Mouse (Mus musculus) adrenal gland, postnatal 4 days (tissue): ENCODE results near the gene Mpdu1. TPM values are rescaled to one million over a fixed set of nuclear protein-coding genes. Genes with fewer than 3 reads are reported as not detected.
A peak's percentile ranks its signal among the peaks of the same experiment; 100 is the strongest.

Experiments
- DNase-seq, 2 experiments: peaks; one replicate each; pipeline ENCODE4 v3.0.0; 2021 to 2022; ENCODE audit warnings: low spot score in 2 of 2, mixed read lengths in 2 of 2
- total RNA-seq, 2 experiments: library from RNA; stranded (reverse); gene quantifications; 2 replicates each; pipeline ENCODE4 v1.2.3; 2021

Gene Mpdu1
- total RNA-seq, 2 experiments from 2014 or later = 107 to 119 TPM

DNA sequence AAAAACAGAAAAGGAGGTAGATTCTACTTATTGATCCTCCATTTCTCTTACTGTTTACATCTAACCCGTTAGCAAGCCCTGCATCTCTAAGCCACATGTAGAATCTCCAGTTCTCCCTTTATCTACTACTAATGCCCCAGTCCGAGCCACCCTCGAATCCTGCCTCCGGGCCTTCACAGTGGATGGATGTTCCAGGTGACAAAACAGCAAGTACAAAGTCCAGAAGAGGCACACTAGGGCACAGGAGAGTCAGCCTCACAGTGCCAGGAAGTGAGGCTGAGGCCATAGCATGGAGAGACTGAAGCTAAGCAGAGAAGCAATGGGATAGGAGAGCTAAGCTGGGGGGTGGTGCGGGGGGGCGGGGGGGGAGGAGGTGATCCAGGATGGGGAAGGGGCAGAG, 30.4 kb upstream of the Mpdu1 start:
- no peak for DNase-seq

DNA sequence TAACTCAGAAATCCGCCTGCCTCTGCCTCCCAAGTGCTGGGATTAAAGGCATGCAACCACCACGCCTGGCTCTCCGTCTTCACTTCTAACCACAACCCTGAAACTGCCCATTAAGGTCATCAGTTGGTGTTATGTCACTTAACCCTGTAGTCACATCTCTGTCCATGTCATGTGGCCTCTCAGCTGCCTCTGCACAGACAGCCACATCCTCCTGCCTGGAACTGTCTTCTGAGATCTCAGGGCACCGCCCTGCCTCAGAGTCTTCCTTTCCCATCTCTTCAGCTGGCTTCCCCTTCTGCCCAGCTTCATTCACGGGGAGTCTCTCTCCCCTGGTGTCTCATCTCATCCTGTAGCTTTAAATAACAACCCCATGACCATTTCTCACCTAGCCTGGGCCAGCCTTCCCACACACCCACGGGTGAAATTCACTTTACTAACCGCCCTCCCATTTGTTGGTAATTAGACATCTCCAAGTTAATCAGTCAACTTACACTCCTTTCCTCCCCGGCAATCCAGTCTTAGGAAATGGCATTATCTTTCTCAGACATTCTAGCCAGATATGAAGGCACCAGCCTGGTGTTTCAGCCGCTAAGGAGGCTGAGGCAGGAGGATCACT, 29.9 kb upstream of the Mpdu1 start:
- no peak for DNase-seq

DNA sequence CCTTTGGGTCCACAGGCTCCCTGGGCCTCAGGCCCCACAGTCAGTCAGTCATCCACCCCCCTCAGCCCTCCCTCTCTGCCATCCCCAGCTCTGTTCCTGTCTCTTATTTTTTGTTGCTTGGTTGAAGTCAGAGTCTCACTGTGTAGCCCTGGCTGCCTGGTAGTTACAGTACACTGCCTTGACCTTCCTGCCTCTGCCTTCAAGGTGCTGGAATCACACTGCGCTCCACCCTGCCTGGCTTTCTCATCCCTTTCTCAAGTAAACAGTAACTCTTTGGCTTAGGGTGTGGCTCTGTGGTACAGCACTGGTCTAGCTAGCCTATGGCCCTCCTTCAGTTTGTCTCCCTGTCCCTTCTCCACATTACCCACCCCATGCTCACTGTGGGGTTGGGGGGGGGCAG, 27.4 kb upstream of the Mpdu1 start:
- DNase-seq = no peak

DNA sequence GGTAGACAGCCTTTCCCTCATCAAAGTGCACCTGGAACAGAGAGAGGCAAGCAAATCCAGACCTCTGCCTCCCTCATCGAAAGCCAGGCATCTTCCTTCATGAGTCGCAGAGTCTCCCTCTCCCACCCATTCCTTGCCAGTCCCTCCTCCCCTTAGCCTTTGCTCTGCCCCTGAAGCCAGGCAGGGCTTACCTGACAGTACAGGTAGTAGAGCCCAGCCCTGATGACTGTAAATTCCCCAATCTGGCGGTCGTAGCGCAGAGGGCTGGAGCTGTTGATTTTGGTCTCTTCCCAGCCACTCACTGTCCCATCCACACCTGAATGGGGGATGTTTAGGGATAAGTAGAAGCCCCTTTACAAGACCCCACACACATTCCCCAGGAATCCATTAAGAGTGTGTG, 24.6 kb upstream of the Mpdu1 start:
- DNase-seq = no peak

DNA sequence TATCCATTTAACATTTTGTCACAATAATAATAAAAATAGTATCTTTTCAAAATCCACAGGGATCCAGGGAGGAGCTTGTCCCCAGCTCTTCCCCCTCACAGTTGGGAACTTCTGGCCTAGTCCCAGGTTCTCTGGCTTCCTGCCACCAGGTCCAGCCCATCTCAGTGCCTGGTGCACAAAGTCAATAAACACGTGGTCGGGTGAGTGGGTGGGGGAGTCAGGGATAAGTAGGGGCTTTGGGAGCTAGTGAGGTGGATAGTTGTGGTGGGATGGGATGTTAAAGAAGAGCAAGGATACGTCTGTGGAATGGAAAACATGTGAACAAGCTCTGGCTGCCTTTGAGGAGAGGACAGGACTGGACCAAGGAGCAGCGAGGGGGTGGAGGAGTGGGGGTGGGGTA, 23.9 kb upstream of the Mpdu1 start:
- DNase-seq = no peak

DNA sequence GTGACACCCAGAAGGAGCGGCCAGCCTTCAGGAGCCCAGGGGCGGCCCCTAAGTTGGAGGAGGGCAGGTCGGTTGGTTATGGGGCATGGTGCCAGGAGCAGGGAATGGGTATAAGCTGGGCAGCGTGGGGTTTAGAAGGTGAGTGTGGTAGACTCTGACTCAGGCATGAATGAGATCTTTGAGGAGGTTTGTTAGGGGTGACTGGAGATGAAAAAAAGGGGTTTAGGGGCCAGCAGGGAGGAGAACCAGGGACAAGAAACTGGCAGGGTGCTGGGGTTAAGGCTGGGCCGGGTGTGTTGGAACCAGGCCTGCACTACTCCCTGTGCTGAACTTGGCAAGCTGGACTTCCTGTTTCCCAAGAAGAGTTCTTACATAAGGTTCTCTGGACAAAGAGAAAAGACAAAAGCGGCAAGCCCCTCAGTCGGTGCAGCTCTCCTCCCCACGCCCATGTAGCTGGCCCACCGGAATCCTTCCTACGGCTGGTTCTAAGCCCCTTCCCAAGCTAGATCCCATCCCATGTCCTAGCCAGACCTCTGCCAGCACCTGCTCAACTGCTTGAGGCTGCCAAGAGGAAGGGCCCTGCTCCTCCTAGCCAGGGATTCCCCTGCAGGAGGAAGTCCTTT, 23.2 kb upstream of the Mpdu1 start, which contains the start of gene Tnfsf13:
Gene Tnfsf13, minus strand, starts transcription at position 259 of the 623 bp plus-strand sequence.
- no peak for DNase-seq

DNA sequence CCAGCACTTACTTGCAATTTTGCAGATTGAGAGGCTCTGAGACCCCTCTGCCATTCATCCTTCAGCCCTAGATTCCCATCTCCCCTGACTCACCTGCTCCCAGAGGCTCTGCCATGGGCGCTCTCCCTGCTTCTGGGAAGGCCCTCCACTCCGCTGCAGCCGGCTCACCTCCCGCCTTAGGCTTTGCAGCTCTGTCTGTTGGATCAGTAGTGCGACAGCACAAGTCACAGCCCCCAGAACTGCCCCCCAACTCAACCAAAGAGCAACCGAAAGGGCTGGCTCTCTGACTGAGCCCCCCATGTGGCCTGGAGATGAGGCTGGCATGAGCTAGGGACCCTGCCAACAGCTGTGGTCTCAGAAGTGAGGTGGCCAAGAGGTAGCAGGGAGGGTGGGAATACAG, 22.5 kb upstream of the Mpdu1 start:
- no peak for DNase-seq

DNA sequence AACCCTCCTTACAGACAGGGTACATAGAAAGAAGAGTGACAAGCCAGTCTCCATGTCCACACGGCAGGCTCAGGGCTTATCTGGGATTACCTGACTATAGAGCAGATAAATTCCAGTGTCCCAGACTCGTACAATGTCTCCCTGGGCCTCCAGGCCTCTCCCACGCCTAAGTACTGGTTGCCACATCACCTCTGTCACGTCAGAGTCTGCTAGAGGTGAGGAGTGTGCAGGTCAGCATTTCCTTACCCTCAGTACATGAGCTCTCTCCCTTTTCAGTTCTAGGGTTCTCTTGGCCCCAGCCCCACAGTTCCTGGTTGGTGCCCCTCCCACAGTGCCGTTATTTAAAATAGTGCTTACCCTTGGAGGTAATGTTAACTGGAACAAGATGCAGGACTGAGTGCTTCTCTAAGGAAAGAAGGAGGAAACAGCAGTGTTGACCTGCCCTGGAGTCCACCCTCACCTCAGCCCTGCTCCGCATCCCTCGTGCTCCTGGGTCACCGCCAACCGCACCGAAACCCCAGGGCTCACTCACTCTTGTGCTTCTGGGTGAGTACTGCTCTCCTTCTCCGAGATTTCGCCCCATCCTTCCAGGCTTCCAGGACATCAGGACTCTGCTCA, 21.8 kb upstream of the Mpdu1 start:
- DNase-seq = no peak

DNA sequence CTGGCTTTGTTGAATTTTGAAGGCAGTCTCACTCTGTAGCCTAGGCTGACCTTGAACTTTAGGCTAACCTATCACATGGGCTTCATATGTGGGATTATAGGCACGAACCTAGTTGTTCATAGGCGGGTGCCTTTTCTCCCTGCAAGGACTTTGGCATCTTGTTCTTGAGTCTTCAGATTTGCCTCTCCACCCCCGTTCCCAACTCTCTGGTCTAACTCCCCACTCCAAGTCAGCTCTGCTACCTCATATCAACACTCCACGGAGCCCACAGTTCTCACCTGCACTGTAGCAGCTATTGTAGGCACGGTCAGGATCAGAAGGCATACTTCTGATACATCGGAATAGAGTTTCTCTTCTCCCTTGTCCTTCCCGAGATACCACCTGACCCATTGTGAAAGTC, 21.1 kb upstream of the Mpdu1 start:
- DNase-seq = no peak

DNA sequence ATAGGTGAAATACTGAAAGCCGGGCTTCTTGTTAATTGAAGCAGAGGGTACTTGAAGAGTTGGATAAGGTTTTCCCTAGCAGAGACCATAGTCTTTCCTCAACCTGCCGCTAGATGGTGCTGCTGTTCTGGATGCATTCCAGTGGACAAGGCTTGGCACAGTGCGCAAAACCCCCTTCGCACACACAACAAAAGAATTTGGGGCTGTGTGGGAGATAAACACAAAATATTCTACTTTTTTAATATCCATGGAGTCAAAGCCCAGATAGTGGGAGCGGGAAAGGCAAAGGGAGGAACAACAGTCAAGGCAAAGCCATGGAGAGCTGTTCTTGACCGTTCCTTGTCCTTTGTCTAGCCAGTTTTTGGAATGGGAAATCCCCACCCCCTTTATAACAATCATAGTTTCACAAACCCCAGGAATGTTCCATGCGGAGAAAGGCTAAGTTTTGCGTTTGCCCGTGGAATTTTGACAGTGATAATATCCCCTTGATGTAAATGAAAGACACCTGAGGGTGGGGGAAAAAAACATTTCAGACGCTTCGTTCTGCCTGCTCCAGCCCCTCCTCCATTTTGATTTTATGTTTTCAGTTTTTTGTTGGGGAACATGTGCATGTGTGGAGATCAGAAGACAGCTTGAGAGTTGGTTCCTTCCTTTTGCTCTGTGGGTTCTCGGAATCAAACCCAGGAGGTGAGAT, 20.5 kb upstream of the Mpdu1 start:
- peak in 1 of 2 experiments; percentile 84 for DNase-seq

DNA sequence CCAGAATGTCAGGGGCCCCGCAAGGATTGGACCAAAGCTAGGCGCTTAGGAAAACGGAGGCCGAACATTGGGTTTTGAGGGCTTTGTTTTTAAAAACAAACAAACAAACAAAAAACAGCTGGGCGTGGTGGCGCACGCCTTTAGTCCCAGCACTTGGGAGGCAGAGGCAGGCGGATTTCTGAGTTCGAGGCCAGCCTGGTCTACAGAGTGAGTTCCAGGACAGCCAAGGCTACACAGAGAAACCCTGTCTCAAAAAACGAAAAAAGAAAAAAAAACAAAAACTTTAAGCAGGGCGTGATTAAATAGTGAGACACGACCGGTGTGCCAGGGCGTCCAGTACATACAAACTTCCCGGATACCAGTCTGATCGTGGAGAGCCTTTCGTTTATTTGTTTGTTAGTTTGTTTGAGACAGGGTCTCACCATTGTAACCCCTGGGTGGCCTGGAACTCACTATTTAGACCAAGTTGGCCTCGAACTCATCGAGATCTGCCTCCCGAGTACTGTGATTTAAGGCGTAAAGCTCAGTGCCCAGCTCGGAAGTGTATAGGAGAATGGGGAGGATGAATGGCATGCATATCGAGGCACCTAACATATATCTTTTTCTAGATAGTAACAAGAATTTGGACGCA, 19.9 kb upstream of the Mpdu1 start:
- no peak for DNase-seq

DNA sequence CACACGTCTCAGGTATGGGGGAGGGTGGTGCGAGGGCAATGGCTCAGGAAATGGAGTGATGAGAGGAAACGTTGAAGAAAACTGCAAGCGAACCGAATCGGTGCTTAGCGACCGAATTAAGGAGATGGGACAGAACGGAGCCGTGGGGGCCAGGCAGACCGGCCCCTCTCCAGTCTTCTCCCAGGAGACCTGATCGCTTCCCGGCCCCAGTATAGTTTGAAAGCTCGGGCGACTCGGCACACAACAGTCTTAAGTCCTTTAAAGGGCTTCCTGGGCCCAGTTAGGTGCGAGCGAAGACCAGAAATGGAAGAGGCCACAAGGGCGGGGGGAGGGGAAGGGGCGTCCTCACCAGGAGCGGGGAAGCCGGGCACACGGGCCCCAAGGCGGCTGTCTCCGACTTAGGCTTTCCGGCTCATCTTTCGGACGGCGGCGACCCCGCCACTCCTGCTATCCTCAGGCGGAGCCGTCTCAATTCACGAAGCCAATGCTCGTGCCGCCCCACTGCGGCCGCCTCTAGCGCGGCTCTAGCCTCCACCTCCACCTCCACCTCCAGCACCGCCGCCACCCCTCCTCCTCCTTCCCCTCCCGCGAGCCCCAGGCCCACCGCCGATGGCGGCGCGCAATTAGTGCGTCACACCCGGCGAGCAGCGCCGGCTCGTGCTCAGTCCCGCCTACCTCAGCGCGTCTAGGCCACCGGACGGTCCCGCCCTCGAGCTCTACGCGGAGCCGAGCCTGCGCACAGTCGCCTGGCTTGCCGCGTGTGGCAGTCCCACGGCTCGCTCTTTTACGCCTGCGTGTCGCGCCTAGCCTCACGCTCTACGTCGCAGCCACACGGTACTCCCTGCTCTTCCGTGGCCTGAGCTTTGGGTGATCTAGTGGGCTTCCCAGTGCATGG, 19.1 kb upstream of the Mpdu1 start, which contains the start of gene Senp3:
Gene Senp3, minus strand, starts transcription at position 771 of the 895 bp plus-strand sequence.
- peak; percentile 91 for DNase-seq

DNA sequence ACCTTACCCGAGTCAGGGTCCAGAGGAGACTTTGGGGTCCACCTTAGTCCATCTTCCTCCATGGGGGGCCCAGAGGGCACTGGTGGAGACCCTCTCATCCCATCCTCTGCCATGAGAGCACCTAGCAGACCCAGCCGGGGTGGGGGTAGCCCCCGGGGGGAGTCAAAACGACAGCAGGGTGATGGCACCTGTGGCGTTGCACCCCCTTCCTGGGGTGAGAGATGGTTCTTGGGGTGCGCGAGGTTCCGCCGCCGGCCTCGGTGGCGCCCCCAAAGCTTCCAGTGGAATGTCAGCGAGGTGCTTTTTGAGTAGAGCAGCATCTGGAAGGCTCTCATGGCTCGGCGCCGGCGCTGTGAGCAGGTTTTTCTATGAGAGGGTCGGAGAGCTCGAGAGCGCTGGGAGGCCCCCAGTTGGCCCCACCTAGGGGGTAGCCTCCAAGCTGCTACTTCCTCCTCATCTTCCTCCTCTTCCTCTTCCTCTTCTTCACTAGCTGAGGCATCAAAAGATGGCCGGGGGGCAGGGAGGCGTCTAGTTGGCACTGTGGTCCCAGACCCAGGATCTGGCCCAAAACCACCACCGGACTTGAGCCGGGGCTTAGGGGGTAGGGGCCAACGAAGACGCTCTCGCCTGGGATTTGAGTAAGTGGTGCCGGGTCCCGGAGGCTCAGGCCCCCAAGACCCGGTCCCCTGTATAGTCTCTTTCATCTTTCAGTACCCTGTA, 17.9 kb upstream of the Mpdu1 start:
- DNase-seq = no peak

DNA sequence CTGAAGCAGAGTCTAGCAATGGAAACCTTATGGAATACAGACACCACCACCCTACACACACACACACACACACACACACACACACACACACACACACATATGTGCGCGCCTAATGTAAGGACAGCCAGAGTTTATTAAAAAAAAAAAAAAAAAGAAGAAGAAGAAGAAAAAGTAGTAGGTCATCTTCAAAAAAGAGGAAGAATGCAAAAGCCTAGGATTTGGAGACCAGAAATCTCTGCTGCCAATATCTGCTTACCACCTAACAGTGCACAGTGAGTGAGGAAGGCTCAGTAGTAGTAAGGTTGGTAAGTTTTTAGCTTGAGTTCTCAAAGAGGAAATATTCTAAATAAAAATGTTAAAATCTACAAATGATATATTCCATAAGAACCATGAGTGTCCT, 16.7 kb upstream of the Mpdu1 start:
- no peak for DNase-seq

DNA sequence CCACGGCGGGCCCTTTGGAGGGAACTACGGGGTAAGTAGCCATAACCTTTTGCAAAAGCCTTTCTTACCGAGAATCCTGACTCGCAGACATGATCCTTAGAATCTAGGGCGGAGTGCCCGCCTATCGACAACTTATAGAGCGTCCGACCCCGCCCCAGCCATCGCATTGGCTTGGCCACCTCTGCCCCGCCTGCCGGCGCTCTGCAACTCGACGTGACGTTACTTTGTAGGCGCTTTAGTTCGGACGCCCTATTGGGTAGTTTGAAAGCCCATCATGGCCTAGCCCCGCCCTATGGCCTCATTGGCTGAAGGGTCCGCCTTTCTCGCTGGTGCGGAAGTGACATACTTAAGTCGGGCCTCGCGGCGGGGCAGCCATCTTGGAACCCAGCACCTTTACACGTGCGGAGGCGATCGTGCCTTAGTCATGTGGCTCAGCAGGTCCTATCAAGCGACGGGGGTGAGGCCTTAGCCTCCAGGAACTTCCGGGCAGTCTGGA, 9.8 kb upstream of the Mpdu1 start, which contains the start of gene Eif4a1:
Gene Eif4a1, minus strand, starts transcription at position 213 of the 496 bp plus-strand sequence.
- DNase-seq = peak; percentile 96 to 100

DNA sequence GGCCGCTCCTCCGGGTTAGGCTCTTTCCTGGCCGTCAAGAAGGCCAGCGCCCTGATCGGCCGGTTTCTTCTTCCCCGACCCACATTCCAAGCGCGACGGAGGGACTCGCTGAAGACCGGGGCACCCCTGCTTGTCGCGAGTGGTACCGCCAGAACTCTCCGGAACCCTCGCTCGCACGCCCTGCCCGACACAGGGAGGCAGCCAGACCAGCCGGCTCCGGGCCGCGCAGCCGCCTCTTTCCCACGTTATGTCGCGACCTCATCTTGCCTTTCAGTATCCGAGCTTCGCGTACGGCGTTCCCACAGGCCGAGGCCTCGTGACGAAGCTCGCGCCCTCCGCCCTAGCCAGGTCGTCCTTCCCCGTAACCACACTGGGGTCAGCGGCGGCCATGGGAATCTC, 9.3 kb upstream of the Mpdu1 start:
- DNase-seq = no peak

DNA sequence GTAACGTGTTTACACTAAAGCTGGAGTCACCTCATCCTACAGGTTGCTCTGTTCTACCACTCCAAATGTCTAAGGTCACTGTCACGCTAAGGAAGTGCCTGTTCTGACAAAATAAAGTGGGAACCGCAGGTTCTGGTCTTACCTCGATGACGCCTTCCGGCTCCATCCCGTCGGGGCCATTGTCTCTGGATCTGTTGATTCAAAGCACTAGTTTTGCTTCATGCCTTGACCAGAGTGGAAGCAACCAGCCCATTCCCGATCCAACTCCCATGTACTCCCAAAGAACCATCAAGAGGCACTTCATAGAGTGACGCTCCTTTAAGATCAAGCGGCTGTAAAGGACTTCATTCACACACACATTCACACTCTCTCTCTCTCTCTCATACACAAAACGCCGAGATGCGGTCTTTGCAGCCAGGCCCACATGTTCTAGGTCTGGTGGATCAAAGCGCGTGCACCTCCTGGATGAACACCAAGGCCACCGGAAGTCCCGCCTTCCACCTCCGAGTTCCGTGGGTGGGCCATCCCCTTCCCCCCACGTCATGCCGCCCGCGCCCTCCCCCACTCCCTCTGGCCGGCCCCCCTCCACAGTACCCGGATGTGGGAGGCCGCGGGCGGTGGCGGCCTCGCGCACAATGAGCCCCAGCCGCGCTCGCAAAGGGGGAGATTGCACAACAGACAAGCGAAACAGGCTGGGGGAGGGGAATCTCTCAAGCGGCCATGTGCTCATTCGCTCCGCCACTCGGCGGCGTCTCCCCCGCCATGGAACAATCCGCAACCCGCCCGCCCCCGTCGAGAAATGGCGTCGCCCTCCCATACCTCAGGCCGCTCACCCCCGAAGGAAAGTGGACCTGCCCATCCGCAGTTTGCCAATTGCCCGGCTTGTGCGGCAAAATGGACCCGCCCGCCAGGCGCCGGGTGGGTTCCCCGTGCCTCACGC, 8.6 kb upstream of the Mpdu1 start:
- DNase-seq = peak; percentile 92

DNA sequence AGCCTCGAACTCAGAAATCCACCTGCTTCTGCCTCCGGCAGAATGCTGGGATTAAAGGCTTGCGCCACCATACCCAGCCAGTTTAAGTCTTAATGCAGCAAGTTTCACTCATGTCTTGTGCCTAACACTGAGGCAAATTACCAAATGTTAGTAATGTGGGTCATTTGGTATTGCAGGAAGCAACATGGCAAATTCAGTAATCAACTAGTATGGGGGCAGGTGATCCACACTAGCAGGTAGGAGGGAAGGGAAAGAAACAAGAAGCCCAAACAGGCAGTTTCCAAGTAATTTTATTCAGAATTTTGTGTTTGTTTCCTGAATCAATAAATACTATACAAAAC, 4.2 kb upstream of the Mpdu1 start:
- DNase-seq = no peak
